Mouse (Mus musculus) intestine, embryonic 14.5 days (tissue): ENCODE data around the gene Cd69. TPM values are rescaled to one million over a fixed set of nuclear protein-coding genes. Genes with fewer than 3 reads are reported as not detected.

Source experiments
- ATAC-seq: fragments of 200-750 bp; cut with Nextera tagmentation; replicated peaks from 2 replicates; pipeline ENCODE4 v1.8.0; 2017; ENCODE audit warnings: low read depth, moderate number of reproducible peaks, moderate TSS enrichment, moderate library complexity; ENCODE audit not compliant: low FRiP score, low TSS enrichment
- DNase-seq: peaks from one replicate; pipeline ENCODE4 v3.0.0-alpha.2; 2018; ENCODE audit warnings: low spot score
- H3K27ac ChIP-seq: fragments of 300-500 bp; sonication (generic); 2 replicates; pipeline ENCODE4 v1.5.1; 2014; ENCODE audit warnings: low read depth, mild to moderate bottlenecking, control low read depth
- H3K27me3 ChIP-seq: fragments of 300-500 bp; sonication (generic); replicated peaks from 2 replicates; pipeline ENCODE4 v1.6.1; 2014; ENCODE audit warnings: low read length, control low read depth; ENCODE audit not compliant: control insufficient read depth, insufficient read depth
- H3K36me3 ChIP-seq: fragments of 300-500 bp; sonication (generic); 2 replicates; pipeline ENCODE4 v1.6.1; 2014; ENCODE audit warnings: low read length, control low read depth; ENCODE audit not compliant: control insufficient read depth, insufficient read depth
- H3K4me1 ChIP-seq: fragments of 300-500 bp; sonication (generic); replicated peaks from 2 replicates; pipeline ENCODE4 v1.6.1; 2014; ENCODE audit warnings: low read length, control low read depth, mixed read lengths; ENCODE audit not compliant: control insufficient read depth, insufficient read depth
- H3K4me2 ChIP-seq: fragments of 300-500 bp; sonication (generic); 2 replicates; pipeline ENCODE4 v1.6.1; 2014; ENCODE audit warnings: low read length
- H3K4me3 ChIP-seq: fragments of 300-500 bp; sonication (generic); 2 replicates; pipeline ENCODE4 v1.5.1; 2014; ENCODE audit warnings: low read depth, low read length, control low read depth, mixed read lengths
- H3K9ac ChIP-seq: fragments of 300-500 bp; sonication (generic); 2 replicates; pipeline ENCODE4 v1.6.1; 2014; ENCODE audit warnings: mild to moderate bottlenecking, low read length
- H3K9me3 ChIP-seq: fragments of 300-500 bp; sonication (generic); 2 replicates; pipeline ENCODE4 v1.6.1; 2016; ENCODE audit warnings: low read length, control low read depth; ENCODE audit not compliant: control insufficient read depth
- WGBS: fragments of 180-500 bp; shearing (Covaris S2); extraction: QIAGEN DNeasy Blood & Tissue Kit; methylation state at CpG from one replicate; pipeline ENCODE4 v1.1.7; 2014; 5-methylcytosine and 5-hydroxymethylcytosine counted together
- polyA plus RNA-seq: library from polyadenylated mRNA; unstranded; fragments of >200 nt; fragmentation: Nextera tagmentation; extraction: Ambion mirVana; gene quantifications from 2 replicates; pipeline ENCODE4 v1.2.1, GENCODE M21; 2014

The Cd69 gene
- polyA plus RNA-seq: 0.51 TPM in 1 of 2 replicates, not detected in the other

DNA sequence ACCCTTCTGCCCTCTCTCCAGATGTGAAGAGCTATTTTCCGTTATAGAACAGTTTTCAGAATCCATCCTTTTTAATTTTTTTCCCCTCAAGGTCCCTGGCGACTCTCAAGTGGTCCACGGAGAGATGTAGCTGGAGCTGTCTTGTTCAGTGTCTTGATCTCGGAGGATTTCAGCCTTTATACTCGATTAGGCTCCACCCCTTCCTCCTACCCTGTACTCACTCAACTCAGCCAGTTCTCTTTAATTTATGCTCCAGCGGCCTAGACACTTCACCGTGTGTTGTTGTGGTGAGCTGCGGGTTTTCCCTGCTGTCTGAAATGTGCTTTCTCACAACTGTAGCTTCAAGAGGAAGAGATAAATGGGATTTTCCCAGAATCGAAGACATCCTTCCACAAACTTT lies at the start of gene Cd69:
Gene Cd69 (minus strand): TSS at position 217 of the 400 bp plus-strand sequence.
- H3K27me3 ChIP-seq: no peaks in the 10 kb centered on the region
- ATAC-seq (no peak), DNase-seq (no peak)
- H3K4me2 ChIP-seq: no peak within 1 kb of the TSS
- H3K9ac ChIP-seq: no peak within 1 kb of the TSS
- H3K4me1 ChIP-seq: no peaks in the 10 kb centered on the region
- WGBS: 62% methylated on average over 9 of the region's 9 CpGs
- no peak within 1 kb of the TSS for H3K27ac ChIP-seq
- H3K9me3 ChIP-seq: no peaks in the 10 kb centered on the region
- H3K4me3 ChIP-seq: no peak within 1 kb of the TSS
- no peaks in the 10 kb centered on the region for H3K36me3 ChIP-seq

DNA sequence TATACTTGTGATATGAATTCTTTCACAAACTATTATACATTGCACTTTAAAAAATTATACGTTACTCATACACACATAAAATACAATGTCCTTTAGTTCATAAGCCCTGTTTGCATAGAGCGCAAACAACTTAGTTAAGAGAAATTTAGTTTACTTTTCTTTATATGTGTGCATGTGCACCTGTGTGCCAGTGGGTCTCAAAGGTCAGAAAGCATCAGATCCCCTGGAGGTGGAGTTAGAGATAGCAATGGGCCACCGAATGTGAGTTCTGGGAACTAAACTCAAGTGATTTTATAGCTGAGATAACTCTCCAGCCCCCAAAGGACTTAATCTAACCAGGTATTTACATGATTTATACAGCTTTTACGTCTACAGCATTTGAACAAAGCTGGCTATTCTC lies 44.1 kb upstream of the Cd69 start:
- Histone ChIP-seq H3K27me3 (no peaks in the 10 kb centered on the region), H3K36me3 (no peaks in the 10 kb centered on the region), H3K9me3 (no peaks in the 10 kb centered on the region), H3K9ac (no peak overlapping the region), H3K4me1 (no peaks in the 10 kb centered on the region), H3K4me3 (no peak overlapping the region), H3K27ac (no peak overlapping the region), H3K4me2 (no peak overlapping the region)
- ATAC-seq (no peak), DNase-seq (no peak)
- WGBS: 65% methylated on average over 4 of the region's 4 CpGs

DNA sequence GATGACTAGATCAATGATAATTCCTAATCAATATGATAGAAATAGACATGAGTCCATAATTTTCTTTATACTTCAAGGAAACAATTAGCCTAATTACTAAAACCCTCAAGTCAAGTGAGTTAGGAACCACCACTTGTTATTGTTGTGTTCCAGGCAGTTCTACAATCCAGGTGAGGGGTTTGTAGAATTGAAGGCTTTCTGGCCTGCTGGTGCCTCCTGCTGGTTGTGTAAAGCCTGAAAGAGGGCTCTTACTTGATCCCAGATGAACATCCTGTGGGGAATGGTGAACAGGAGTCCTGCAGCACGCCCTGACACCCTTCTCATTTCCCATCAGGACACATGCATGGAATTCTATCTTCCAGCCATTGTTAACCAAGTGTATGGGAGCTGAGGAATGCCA lies 43.2 kb upstream of the Cd69 start:
- whole genome bisulfite sequencing: 45% methylated on average over 1 of the region's 1 CpGs
- H3K27me3 ChIP-seq: no peaks in the 10 kb centered on the region
- no peak overlapping the region for H3K4me3 ChIP-seq
- no peaks in the 10 kb centered on the region for H3K4me1 ChIP-seq
- ATAC-seq: no peak
- H3K4me2 ChIP-seq: no peak overlapping the region
- no peak overlapping the region for H3K27ac ChIP-seq
- DNase-seq: no peak
- H3K9ac ChIP-seq: no peak overlapping the region
- no peaks in the 10 kb centered on the region for H3K9me3 ChIP-seq
- no peaks in the 10 kb centered on the region for H3K36me3 ChIP-seq

DNA sequence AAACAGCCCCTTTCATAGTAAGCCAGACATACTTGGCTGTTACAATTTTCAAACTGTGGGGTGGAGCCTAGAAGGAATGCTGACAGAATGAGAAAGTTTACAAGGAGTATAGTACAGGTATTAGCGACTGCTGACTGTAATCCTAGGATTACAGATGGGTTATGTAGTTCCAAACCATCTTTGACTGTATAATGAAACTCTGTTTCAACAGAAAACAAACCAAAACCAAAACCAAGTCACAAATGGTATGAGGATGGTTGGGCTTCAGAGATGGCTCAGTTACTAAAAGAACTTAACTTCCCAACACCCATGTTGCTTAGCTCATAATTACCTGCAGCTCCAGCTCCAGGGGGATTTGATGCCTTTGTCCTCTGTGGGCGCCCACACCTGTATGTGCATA lies 41.2 kb upstream of the Cd69 start:
- Histone ChIP-seq H3K4me3 (no peak overlapping the region), H3K4me2 (no peak overlapping the region), H3K9me3 (no peaks in the 10 kb centered on the region), H3K36me3 (no peaks in the 10 kb centered on the region), H3K9ac (no peak overlapping the region), H3K27ac (no peak overlapping the region), H3K4me1 (no peaks in the 10 kb centered on the region), H3K27me3 (no peaks in the 10 kb centered on the region)
- no peak for ATAC-seq
- 72% methylated on average over 2 of the region's 2 CpGs for WGBS
- DNase-seq: no peak

DNA sequence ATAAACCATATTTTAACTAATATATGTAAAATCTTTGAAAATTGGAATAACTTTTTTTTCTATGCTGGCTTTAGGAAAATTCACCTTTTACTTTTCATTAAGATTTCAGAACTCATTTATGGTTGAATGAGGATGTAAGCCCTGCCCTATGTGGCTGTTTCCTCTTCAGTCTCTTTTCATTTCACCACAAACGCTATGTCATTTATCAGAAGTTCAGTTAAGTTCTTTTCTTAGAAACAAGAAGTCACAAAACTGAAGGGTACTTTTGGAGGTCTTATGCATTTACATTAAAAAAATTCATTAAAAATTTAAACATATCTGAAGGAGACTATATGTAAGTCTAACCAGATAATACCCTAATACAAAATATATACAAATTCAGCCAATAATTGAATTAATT lies 40.5 kb upstream of the Cd69 start:
- Histone ChIP-seq H3K9me3 (no peaks in the 10 kb centered on the region), H3K4me3 (no peak overlapping the region), H3K27ac (no peak overlapping the region), H3K4me1 (no peaks in the 10 kb centered on the region), H3K4me2 (no peak overlapping the region), H3K27me3 (no peaks in the 10 kb centered on the region), H3K9ac (no peak overlapping the region), H3K36me3 (no peaks in the 10 kb centered on the region)
- 89% methylated on average over 1 of the region's 1 CpGs for WGBS
- no peak for ATAC-seq
- DNase-seq: no peak

DNA sequence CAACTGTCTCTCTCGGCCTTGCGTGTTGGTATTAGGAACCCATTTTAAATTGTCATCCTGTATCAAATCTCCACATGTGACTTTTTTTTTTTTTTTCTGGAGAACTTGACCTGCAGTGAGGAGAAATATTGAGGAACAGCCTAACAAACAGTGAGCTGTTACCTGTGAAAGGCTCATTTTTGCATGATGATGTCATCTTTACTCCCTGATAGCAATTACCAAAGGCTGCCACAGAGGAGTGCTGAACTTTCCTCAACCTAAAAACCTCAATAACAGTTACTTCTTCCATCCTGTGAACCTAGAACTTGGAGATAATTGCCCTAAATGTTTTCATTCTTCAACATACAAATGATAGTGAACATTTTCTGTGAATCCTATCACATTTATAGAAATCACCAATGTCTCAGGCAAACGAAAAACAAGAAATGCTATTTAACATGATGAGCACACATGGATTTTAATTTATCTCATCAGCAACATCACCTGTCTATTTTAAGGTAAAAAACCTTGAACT lies 39.5 kb upstream of the Cd69 start:
- 87% methylated on average over 3 of the region's 3 CpGs for WGBS
- DNase-seq: no peak
- no peaks in the 10 kb centered on the region for H3K4me1 ChIP-seq
- no peaks in the 10 kb centered on the region for H3K27me3 ChIP-seq
- no peaks in the 10 kb centered on the region for H3K36me3 ChIP-seq
- H3K27ac ChIP-seq: no peak overlapping the region
- no peak overlapping the region for H3K9ac ChIP-seq
- ATAC-seq: no peak
- H3K4me2 ChIP-seq: no peak overlapping the region
- H3K4me3 ChIP-seq: no peak overlapping the region
- no peaks in the 10 kb centered on the region for H3K9me3 ChIP-seq

DNA sequence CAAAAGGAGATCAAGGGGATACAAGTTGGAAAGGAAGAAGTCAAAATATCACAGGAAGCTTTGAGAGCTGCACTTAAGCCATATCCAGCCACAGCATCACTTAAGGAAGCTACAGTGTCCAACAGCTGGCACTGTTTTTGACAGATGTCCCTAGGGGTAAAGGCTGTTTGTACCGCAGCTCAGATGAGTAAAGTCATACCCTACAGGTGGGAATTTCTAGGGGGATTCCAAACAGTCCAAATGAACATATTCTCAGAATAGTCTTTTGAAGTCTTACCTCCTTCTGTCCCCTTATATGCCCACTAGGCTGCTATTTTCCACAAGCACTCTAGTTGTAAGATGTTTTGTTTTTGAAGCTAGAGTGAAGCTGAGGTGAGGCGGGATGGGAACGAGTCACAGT lies 37.3 kb upstream of the Cd69 start:
- Histone ChIP-seq H3K4me2 (no peak overlapping the region), H3K4me3 (no peak overlapping the region), H3K36me3 (no peaks in the 10 kb centered on the region), H3K4me1 (no peaks in the 10 kb centered on the region), H3K9me3 (no peaks in the 10 kb centered on the region), H3K9ac (no peak overlapping the region), H3K27ac (no peak overlapping the region), H3K27me3 (no peaks in the 10 kb centered on the region)
- WGBS: 87% methylated on average over 3 of the region's 3 CpGs
- ATAC-seq (no peak), DNase-seq (no peak)

DNA sequence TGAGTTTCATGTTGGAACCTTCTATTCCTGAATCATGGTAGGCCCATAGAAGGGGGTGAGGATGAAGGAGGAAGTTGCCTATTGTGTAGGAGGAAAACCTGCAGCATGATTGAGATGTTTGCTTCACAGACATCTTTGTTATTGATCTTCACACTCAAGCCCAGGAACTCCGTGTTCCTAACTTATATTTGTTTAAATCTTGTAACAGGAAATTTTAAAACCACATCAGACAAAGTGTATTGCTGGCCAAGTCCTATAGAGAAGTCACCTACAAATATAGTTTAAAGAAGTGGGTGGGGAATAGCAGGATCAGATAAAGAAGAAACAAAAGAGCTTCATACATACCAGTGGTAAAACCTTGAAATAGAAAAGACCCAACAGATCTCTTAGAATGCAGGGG lies 28.9 kb upstream of the Cd69 start:
- no peak for ATAC-seq
- Histone ChIP-seq H3K4me2 (no peak overlapping the region), H3K27me3 (no peaks in the 10 kb centered on the region), H3K9ac (no peak overlapping the region), H3K36me3 (no peaks in the 10 kb centered on the region), H3K27ac (no peak overlapping the region), H3K9me3 (no peaks in the 10 kb centered on the region), H3K4me3 (no peak overlapping the region), H3K4me1 (no peaks in the 10 kb centered on the region)
- no peak for DNase-seq
- WGBS: 51% methylated on average over 1 of the region's 1 CpGs

DNA sequence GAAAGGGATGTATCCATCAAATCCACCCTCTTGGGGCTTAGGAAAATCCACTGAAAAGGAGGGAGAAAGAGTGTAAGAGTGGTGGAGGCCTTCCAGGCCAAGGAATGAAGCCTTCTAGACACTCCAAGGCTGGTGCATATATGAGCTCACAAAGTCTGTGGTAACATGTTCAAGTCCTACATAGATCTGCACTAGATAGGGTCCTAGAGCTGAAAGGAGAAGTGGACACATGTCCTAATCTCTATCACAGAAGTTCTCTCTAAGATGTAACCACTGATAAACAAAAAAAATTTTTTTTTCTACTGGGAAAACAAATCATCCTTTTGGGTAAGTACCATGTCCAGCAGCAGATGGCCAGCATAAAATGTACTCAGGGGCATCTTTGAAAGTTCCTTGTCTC lies 13.5 kb upstream of the Cd69 start:
- H3K36me3 ChIP-seq: no peaks in the 10 kb centered on the region
- DNase-seq: no peak
- no peak overlapping the region for H3K27ac ChIP-seq
- H3K4me3 ChIP-seq: no peak overlapping the region
- no peaks in the 10 kb centered on the region for H3K9me3 ChIP-seq
- H3K4me1 ChIP-seq: no peaks in the 10 kb centered on the region
- no peak overlapping the region for H3K4me2 ChIP-seq
- ATAC-seq: no peak
- H3K27me3 ChIP-seq: no peaks in the 10 kb centered on the region
- H3K9ac ChIP-seq: no peak overlapping the region
